Mouse (Mus musculus) olfactory bulb, adult 2 months (tissue): ENCODE results near the gene Ankrd28.

ENCODE experiments used
- CTCF ChIP-seq: fragments of 200-500 bp; IDR thresholded peaks from 2 replicates; pipeline ENCODE4 v1.5.1; 2012; ENCODE audit warnings: low read depth, mild to moderate bottlenecking, low read length, moderate library complexity; ENCODE audit not compliant: insufficient read depth
- POLR2A ChIP-seq: fragments of 200-500 bp; IDR thresholded peaks from 2 replicates; pipeline ENCODE4 v1.6.1; 2012; ENCODE audit warnings: mild to moderate bottlenecking, low read depth, low read length, moderate library complexity; ENCODE audit not compliant: insufficient read depth

GRCm38 (mm10) chr14:31872130-31872529 is 41.7 kb upstream of the Ankrd28 start:
- TF ChIP-seq POLR2A (no peak), CTCF (no peak)
